Mouse (Mus musculus) kidney, adult 2 months (tissue): ENCODE measurements around the gene Mlx.

Experiments
- CTCF ChIP-seq: fragments of 200-500 bp; conservative IDR thresholded peaks from 2 replicates; pipeline ENCODE4 v1.5.1; 2011; ENCODE audit warnings: low read depth, mild to moderate bottlenecking, control low read depth, low read length, moderate library complexity, mixed read lengths; ENCODE audit not compliant: insufficient read depth, insufficient read length
- POLR2A ChIP-seq: fragments of 200-500 bp; IDR thresholded peaks from one replicate; pipeline ENCODE4 v1.6.1; 2011; ENCODE audit warnings: low read depth, low read length, control low read depth

- TF ChIP-seq CTCF (no peak), POLR2A (no peak)
Measured at GRCm38 (mm10) chr11:101112186-101112585, 25.1 kb downstream of the Mlx start.
